Mouse (Mus musculus) limb, embryonic 14.5 days (tissue): ENCODE data around the gene Acap1. TPM values are rescaled to one million over a fixed set of nuclear protein-coding genes. Genes with fewer than 3 reads are reported as not detected.
A peak's percentile ranks its signal among the peaks of the same experiment; 100 is the strongest.

ENCODE experiments used
- ATAC-seq: fragments of 200-750 bp; cut with Nextera tagmentation; 2 replicates; pipeline ENCODE4 v1.8.0; 2017; ENCODE audit warnings: low read depth, moderate number of reproducible peaks, moderate TSS enrichment; ENCODE audit not compliant: low FRiP score
- DNase-seq: peaks from one replicate; pipeline ENCODE4 v3.0.0-alpha.2; 2015; ENCODE audit warnings: low spot score
- H3K27ac ChIP-seq: fragments of 300-500 bp; sonication (generic); replicated peaks from 2 replicates; pipeline ENCODE4 v1.5.1; 2014; ENCODE audit warnings: low read depth, mild to moderate bottlenecking, low read length, moderate library complexity, mixed read lengths
- H3K27me3 ChIP-seq: fragments of 300-500 bp; sonication (generic); 2 replicates; pipeline ENCODE4 v1.6.1; 2014; ENCODE audit warnings: low read length, mixed read lengths; ENCODE audit not compliant: control insufficient read depth, insufficient read depth
- H3K36me3 ChIP-seq: fragments of 300-500 bp; sonication (generic); 2 replicates; pipeline ENCODE4 v1.6.1; 2014; ENCODE audit warnings: mild to moderate bottlenecking, low read length, moderate library complexity, mixed read lengths; ENCODE audit not compliant: control insufficient read depth, insufficient read depth
- H3K4me1 ChIP-seq: fragments of 300-500 bp; sonication (generic); 2 replicates; pipeline ENCODE4 v1.6.1; 2014; ENCODE audit warnings: antibody characterized with exemption, low read length, mixed read lengths; ENCODE audit not compliant: control insufficient read depth, insufficient read depth
- H3K4me2 ChIP-seq: fragments of 300-500 bp; sonication (generic); replicated peaks from 2 replicates; pipeline ENCODE4 v1.6.1; 2014; ENCODE audit warnings: low read depth, mild to moderate bottlenecking, low read length, moderate library complexity; ENCODE audit not compliant: severe bottlenecking
- H3K4me3 ChIP-seq: fragments of 300-500 bp; sonication (generic); replicated peaks from 2 replicates; pipeline ENCODE4 v1.5.1; 2014; ENCODE audit warnings: low read length
- H3K9ac ChIP-seq: fragments of 300-500 bp; sonication (generic); 2 replicates; pipeline ENCODE4 v1.6.1; 2014; ENCODE audit warnings: mild to moderate bottlenecking, low read depth, low read length, moderate library complexity; ENCODE audit not compliant: severe bottlenecking
- H3K9me3 ChIP-seq: fragments of 300-500 bp; sonication (generic); 2 replicates; pipeline ENCODE4 v1.6.1; 2016; ENCODE audit warnings: low read length; ENCODE audit not compliant: control insufficient read depth
- POLR2A ChIP-seq: fragments of 200-500 bp; IDR thresholded peaks from 2 replicates; pipeline ENCODE4 v1.8.0; 2012; ENCODE audit warnings: inconsistent platforms, mild to moderate bottlenecking, moderate library complexity, borderline replicate concordance; ENCODE audit not compliant: insufficient read depth, insufficient read length; ENCODE audit errors: extremely low read depth
- WGBS: fragments of 180-500 bp; shearing (Covaris S2); extraction: QIAGEN DNeasy Blood & Tissue Kit; methylation state at CpG from one replicate; pipeline ENCODE4 v1.1.7; 2014; 5-methylcytosine and 5-hydroxymethylcytosine counted together
- polyA plus RNA-seq, 2 experiments: library from polyadenylated mRNA; depleted of rRNA in 1 of 2; stranded (reverse) in 1 of 2; unstranded in 1 of 2; fragments of >200 nt; fragmentation: Nextera tagmentation in 1 of 2; extraction: Ambion mirVana in 1 of 2; gene quantifications; 2 replicates each; pipeline versions ENCODE4 v1.2.1 to v1.2.3; 2012 to 2014

The Acap1 gene
- polyA plus RNA-seq, 2 experiments, result 2.1 TPM

DNA sequence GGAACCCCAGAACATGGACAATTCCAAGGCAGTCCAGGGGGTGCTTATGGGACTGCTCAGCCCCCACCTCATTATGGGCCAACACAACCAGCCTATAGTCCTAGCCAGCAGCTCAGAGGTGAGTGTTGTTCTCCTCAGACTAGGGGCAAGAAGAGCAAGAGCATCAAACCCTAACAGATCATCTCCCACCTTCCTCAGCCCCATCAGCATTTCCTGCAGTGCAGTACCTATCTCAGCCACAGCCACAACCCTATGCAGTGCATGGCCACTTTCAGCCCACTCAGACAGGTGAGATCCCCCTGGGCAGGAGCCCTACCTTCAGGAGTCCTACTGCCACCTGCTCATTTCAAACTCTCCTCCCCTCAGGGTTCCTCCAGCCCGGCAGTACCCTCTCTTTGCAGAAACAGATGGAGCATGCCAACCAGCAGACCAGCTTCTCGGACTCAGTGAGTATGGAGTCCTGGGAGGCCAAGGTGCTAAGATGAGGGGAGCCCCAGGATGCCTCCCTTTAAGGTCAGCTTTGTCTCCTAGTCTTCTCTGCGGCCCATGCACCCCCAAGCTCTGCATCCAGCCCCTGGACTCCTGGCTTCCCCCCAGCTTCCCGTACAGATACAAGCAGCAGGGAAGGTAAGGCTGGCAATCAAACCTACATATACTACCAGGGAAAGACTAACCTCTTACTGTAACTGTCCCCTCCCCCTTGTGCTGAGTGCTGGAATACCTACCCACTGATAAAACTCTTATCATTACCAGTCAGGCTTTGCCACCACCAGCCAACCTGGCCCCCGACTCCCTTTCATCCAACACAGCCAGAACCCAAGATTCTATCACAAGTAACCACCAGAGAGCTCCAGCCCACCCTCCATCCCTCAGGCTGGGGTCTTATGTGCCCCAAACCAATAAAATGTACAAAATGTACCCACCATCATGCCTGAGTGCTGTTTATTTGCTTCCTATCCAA, 20.6 kb upstream of the Acap1 start:
- ATAC-seq, result no peak
- Histone ChIP-seq H3K4me3 (peak overlapping the region; percentile 83; the same call in 1 of the 2 replicates), H3K27me3 (no peaks in the 10 kb centered on the region), H3K9me3 (no peaks in the 10 kb centered on the region), H3K27ac (no peak overlapping the region), H3K9ac (peak overlapping the region; percentile 12), H3K4me1 (peaks cover 21% of the 10 kb centered on the region), H3K36me3 (peaks cover 69% of the 10 kb centered on the region), H3K4me2 (no peak overlapping the region)
- 72% methylated on average over 5 of the region's 5 CpGs for whole genome bisulfite sequencing
- DNase-seq, result no peak
- TF ChIP-seq POLR2A, result no peak

DNA sequence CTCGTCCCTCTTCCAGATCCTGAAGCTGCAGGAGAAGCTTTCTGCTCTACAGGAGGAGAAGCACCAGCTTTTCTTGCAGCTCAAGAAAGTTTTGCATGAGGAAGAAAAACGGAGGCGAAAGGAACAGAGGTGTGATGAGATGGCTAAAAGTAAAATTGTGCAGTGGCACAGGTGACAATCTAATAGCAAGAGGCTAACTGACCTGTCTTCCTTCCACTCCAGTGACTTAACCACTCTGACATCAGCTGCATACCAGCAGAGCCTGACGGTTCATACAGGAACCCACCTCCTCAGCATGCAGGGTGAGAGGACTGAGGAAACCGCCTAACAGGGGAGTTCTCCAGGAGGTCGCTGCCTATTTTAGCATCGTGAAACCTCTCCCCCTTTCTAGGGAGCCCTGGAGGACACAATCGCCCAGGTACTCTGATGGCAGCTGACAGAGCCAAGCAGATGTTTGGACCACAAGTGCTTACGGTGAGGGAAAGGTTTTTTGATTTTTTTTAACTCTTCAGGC, 19.6 kb upstream of the Acap1 start:
- peak overlapping the region; percentile 83; the same call in 1 of the 2 replicates for H3K9ac ChIP-seq
- H3K27me3 ChIP-seq, result no peaks in the 10 kb centered on the region
- H3K9me3 ChIP-seq, result no peaks in the 10 kb centered on the region
- no peak overlapping the region for H3K27ac ChIP-seq
- H3K4me3 ChIP-seq, result peak overlapping the region; percentile 83
- peaks cover 79% of the 10 kb centered on the region for H3K36me3 ChIP-seq
- no peak for TF ChIP-seq POLR2A
- peaks cover 21% of the 10 kb centered on the region for H3K4me1 ChIP-seq
- no peak for ATAC-seq
- H3K4me2 ChIP-seq, result peak overlapping the region; percentile 90
- 27% methylated on average over 9 of the region's 9 CpGs for whole genome bisulfite sequencing
- no peak for DNase-seq

GRCm38 (mm10) chr11:69914372-69914764, 19.0 kb upstream of the Acap1 start:
- Histone ChIP-seq H3K36me3 (peaks cover 85% of the 10 kb centered on the region), H3K27me3 (no peaks in the 10 kb centered on the region), H3K9ac (peak overlapping the region; percentile 83), H3K9me3 (no peaks in the 10 kb centered on the region), H3K4me1 (peaks cover 19% of the 10 kb centered on the region), H3K4me3 (peak overlapping the region; percentile 83), H3K27ac (peak overlapping the region; percentile 83), H3K4me2 (peak overlapping the region; percentile 90)
- WGBS, result 2% methylated on average over 17 of the region's 17 CpGs
- ATAC-seq (0 out of 2 replicates have a peak, but pooled peaks have one; percentile 2), DNase-seq (no peak)
- TF ChIP-seq POLR2A, result no peak

DNA sequence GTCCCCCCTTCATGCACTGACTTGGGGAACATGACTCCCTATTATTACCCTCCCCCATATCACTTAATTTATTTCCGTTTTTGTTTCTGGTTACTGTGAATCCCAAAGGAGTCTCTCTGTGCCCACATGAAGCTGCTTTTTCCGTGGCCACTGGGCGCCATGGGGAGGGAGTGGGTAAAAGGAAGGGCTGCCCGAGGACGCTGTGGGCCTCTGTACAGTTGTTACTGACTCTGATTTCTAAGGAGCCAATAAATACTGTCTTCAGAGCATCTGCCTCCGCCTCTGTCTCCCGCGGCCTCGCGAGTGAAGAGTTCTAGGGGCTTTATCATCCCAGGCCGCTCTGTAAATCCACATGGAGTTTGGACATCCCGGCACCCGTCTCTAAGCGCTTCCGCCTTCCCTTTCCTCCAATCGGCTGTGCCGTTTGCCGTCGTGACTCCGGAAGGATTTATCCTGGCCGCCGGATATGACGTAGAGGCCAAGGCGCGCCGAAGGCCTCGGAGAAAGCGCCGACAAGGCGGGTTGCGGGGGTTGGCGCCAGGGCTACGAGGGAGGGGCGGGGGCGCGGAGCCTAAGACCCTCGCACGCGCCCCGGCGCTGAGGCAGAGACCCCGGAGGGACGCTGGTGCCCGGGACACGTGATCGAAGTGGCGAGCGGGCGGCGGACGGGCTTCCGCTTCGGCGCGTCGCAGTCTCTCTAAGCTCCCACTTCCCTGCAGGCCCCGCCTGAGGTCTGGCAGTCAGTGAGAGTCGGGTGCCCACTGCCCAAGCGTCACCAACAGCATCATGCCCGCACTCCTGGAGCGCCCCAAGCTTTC, 18.4 kb upstream of the Acap1 start, which contains the start of gene Gps2:
TSS of gene Gps2 (plus strand) at position 335 of the 818 bp plus-strand sequence.
- peak within 1 kb of the TSS; percentile 83 for H3K27ac ChIP-seq
- peaks cover 13% of the 10 kb centered on the region for H3K4me1 ChIP-seq
- ATAC-seq, result peak; percentile 91
- peaks cover 88% of the 10 kb centered on the region for H3K36me3 ChIP-seq
- H3K27me3 ChIP-seq, result no peaks in the 10 kb centered on the region
- H3K9ac ChIP-seq, result peak within 1 kb of the TSS; percentile 83
- peak within 1 kb of the TSS; percentile 90 for H3K4me2 ChIP-seq
- no peaks in the 10 kb centered on the region for H3K9me3 ChIP-seq
- peak within 1 kb of the TSS; percentile 83 for H3K4me3 ChIP-seq
- 0 out of 2 replicates have a peak, but pooled peaks have one; percentile 67 for TF ChIP-seq POLR2A
- DNase-seq, result peak; percentile 91
- WGBS, result 2% methylated on average over 51 of the region's 61 CpGs
